Mouse (Mus musculus) hindbrain, embryonic 16.5 days (tissue): ENCODE measurements around the gene Mtr. TPM values are rescaled to one million over a fixed set of nuclear protein-coding genes. Genes with fewer than 3 reads are reported as not detected.

Experiments used
- ATAC-seq: fragments of 200-750 bp; cut with Nextera tagmentation; 2 replicates; pipeline ENCODE4 v1.8.0; 2017; ENCODE audit warnings: moderate TSS enrichment, moderate library complexity
- H3K27ac ChIP-seq: fragments of 300-500 bp; sonication (generic); 2 replicates; pipeline ENCODE4 v1.5.1; 2014; ENCODE audit warnings: low read depth, mild to moderate bottlenecking, control low read depth, low read length, moderate library complexity
- H3K27me3 ChIP-seq: fragments of 300-500 bp; sonication (generic); replicated peaks from 2 replicates; pipeline ENCODE4 v1.6.1; 2014; ENCODE audit warnings: low read length; ENCODE audit not compliant: control insufficient read depth, insufficient read depth
- H3K36me3 ChIP-seq: fragments of 300-500 bp; sonication (generic); 2 replicates; pipeline ENCODE4 v1.6.1; 2014; ENCODE audit warnings: mild to moderate bottlenecking, low read length, moderate library complexity, mixed read lengths; ENCODE audit not compliant: control insufficient read depth, insufficient read depth
- H3K4me1 ChIP-seq: fragments of 300-500 bp; sonication (generic); 2 replicates; pipeline ENCODE4 v1.6.1; 2014; ENCODE audit warnings: low read depth, low read length; ENCODE audit not compliant: control insufficient read depth, insufficient read depth
- H3K4me2 ChIP-seq: fragments of 300-500 bp; sonication (generic); 2 replicates; pipeline ENCODE4 v1.6.1; 2014; ENCODE audit warnings: mild to moderate bottlenecking, low read length, control low read depth, moderate library complexity
- H3K4me3 ChIP-seq: fragments of 300-500 bp; sonication (generic); 2 replicates; pipeline ENCODE4 v1.5.1; 2014; ENCODE audit warnings: mild to moderate bottlenecking, low read length, control low read depth, moderate library complexity
- H3K9ac ChIP-seq: fragments of 300-500 bp; sonication (generic); 2 replicates; pipeline ENCODE4 v1.6.1; 2014; ENCODE audit warnings: low read depth, mild to moderate bottlenecking, control low read depth, low read length, moderate library complexity
- H3K9me3 ChIP-seq: fragments of 300-500 bp; sonication (generic); 2 replicates; pipeline ENCODE4 v1.6.1; 2014; ENCODE audit warnings: mild to moderate bottlenecking, low read length, moderate library complexity; ENCODE audit not compliant: control insufficient read depth
- WGBS: fragments of 180-500 bp; shearing (Covaris S2); extraction: QIAGEN DNeasy Blood & Tissue Kit; methylation state at CpG from one replicate; pipeline ENCODE4 v1.1.7; 2014; 5-methylcytosine and 5-hydroxymethylcytosine counted together
- polyA plus RNA-seq: library from polyadenylated mRNA; unstranded; fragments of >200 nt; fragmentation: Nextera tagmentation; extraction: Ambion mirVana; gene quantifications from 2 replicates; pipeline ENCODE4 v1.2.1, GENCODE M21; 2015

Mtr gene
- polyA plus RNA-seq, 1 experiment from 2014 or later: 3.1 TPM

GRCm38 (mm10) chr13:12255911-12256705 is 1.8 kb downstream of the Mtr start:
- ATAC-seq: no peak
- Histone ChIP-seq H3K4me2 (peak overlapping the region; percentile 55), H3K27ac (no peak overlapping the region), H3K9ac (no peak overlapping the region), H3K4me1 (peaks cover 13% of the 10 kb centered on the region), H3K4me3 (no peak overlapping the region; the same call in 1 of the 2 replicates), H3K36me3 (no peaks in the 10 kb centered on the region), H3K9me3 (peaks cover 3% of the 10 kb centered on the region; the same call in 1 of the 2 replicates), H3K27me3 (no peaks in the 10 kb centered on the region)
- WGBS: 76% methylated on average over 3 of the region's 3 CpGs

- peaks cover 4% of the 10 kb centered on the region for H3K36me3 ChIP-seq
- whole genome bisulfite sequencing: 96% methylated on average over 3 of the region's 3 CpGs
- no peak overlapping the region for H3K27ac ChIP-seq
- no peaks in the 10 kb centered on the region for H3K9me3 ChIP-seq
- ATAC-seq: no peak
- no peak overlapping the region for H3K9ac ChIP-seq
- no peak overlapping the region for H3K4me2 ChIP-seq
- H3K4me1 ChIP-seq: peaks cover under 1% of the 10 kb centered on the region; the same call in 1 of the 2 replicates
- no peak overlapping the region for H3K4me3 ChIP-seq
- H3K27me3 ChIP-seq: no peaks in the 10 kb centered on the region
Observed at GRCm38 (mm10) chr13:12250496-12250895, 7.4 kb downstream of the Mtr start.

- no peaks in the 10 kb centered on the region for H3K27me3 ChIP-seq
- no peak overlapping the region for H3K27ac ChIP-seq
- no peaks in the 10 kb centered on the region for H3K9me3 ChIP-seq
- H3K36me3 ChIP-seq: peaks cover 4% of the 10 kb centered on the region
- H3K4me2 ChIP-seq: no peak overlapping the region
- 94% methylated on average over 8 of the region's 8 CpGs for WGBS
- H3K4me1 ChIP-seq: no peaks in the 10 kb centered on the region
- no peak overlapping the region for H3K9ac ChIP-seq
- H3K4me3 ChIP-seq: no peak overlapping the region
- no peak for ATAC-seq
Observed at GRCm38 (mm10) chr13:12249195-12249898, 8.6 kb downstream of the Mtr start.

- WGBS: 96% methylated on average over 2 of the region's 2 CpGs
- no peak overlapping the region for H3K27ac ChIP-seq
- no peak overlapping the region for H3K4me2 ChIP-seq
- H3K36me3 ChIP-seq: peaks cover 8% of the 10 kb centered on the region
- H3K4me3 ChIP-seq: no peak overlapping the region
- H3K9ac ChIP-seq: no peak overlapping the region
- H3K4me1 ChIP-seq: no peaks in the 10 kb centered on the region
- no peak for ATAC-seq
- no peaks in the 10 kb centered on the region for H3K27me3 ChIP-seq
- no peaks in the 10 kb centered on the region for H3K9me3 ChIP-seq
Observed at GRCm38 (mm10) chr13:12245938-12246337, 12.0 kb downstream of the Mtr start.

GRCm38 (mm10) chr13:12243991-12244390 is 13.9 kb downstream of the Mtr start:
- H3K27me3 ChIP-seq: no peaks in the 10 kb centered on the region
- no peaks in the 10 kb centered on the region for H3K9me3 ChIP-seq
- no peak overlapping the region for H3K4me2 ChIP-seq
- H3K4me3 ChIP-seq: no peak overlapping the region
- 63% methylated on average over 4 of the region's 4 CpGs for WGBS
- H3K9ac ChIP-seq: no peak overlapping the region
- H3K4me1 ChIP-seq: no peaks in the 10 kb centered on the region
- H3K36me3 ChIP-seq: peaks cover 8% of the 10 kb centered on the region
- peak; percentile 64 for ATAC-seq
- H3K27ac ChIP-seq: no peak overlapping the region

GRCm38 (mm10) chr13:12232141-12232540 is 25.8 kb downstream of the Mtr start:
- Histone ChIP-seq H3K4me3 (no peak overlapping the region), H3K9me3 (no peaks in the 10 kb centered on the region), H3K4me2 (no peak overlapping the region), H3K4me1 (no peaks in the 10 kb centered on the region), H3K36me3 (peaks cover 18% of the 10 kb centered on the region), H3K27ac (no peak overlapping the region), H3K9ac (no peak overlapping the region), H3K27me3 (no peaks in the 10 kb centered on the region)
- no peak for ATAC-seq
- WGBS: 94% methylated on average over 4 of the region's 4 CpGs

- Histone ChIP-seq H3K4me1 (no peaks in the 10 kb centered on the region), H3K9ac (no peak overlapping the region), H3K27ac (no peak overlapping the region), H3K4me3 (no peak overlapping the region), H3K36me3 (peaks cover 15% of the 10 kb centered on the region), H3K27me3 (no peaks in the 10 kb centered on the region), H3K9me3 (no peaks in the 10 kb centered on the region), H3K4me2 (no peak overlapping the region)
- no peak for ATAC-seq
- WGBS: 95% methylated on average over 4 of the region's 4 CpGs
Observed at GRCm38 (mm10) chr13:12228248-12228647, 29.7 kb downstream of the Mtr start.

- Histone ChIP-seq H3K9ac (no peak overlapping the region), H3K4me1 (no peaks in the 10 kb centered on the region), H3K36me3 (peaks cover 14% of the 10 kb centered on the region), H3K4me3 (no peak overlapping the region), H3K4me2 (no peak overlapping the region), H3K27me3 (no peaks in the 10 kb centered on the region), H3K9me3 (no peaks in the 10 kb centered on the region), H3K27ac (no peak overlapping the region)
- no peak for ATAC-seq
- 90% methylated on average over 5 of the region's 5 CpGs for WGBS
Observed at GRCm38 (mm10) chr13:12227606-12228005, 30.3 kb downstream of the Mtr start.

GRCm38 (mm10) chr13:12218603-12219002 is 39.3 kb downstream of the Mtr start:
- no peak overlapping the region for H3K9ac ChIP-seq
- no peaks in the 10 kb centered on the region for H3K9me3 ChIP-seq
- H3K36me3 ChIP-seq: peaks cover 14% of the 10 kb centered on the region
- ATAC-seq: no peak
- no peaks in the 10 kb centered on the region for H3K27me3 ChIP-seq
- WGBS: 93% methylated on average over 14 of the region's 14 CpGs
- no peak overlapping the region for H3K4me3 ChIP-seq
- no peak overlapping the region for H3K27ac ChIP-seq
- H3K4me2 ChIP-seq: no peak overlapping the region
- H3K4me1 ChIP-seq: no peaks in the 10 kb centered on the region
